ENCODE assay signal across 27 mouse cellular contexts in the genomic region with DNA sequence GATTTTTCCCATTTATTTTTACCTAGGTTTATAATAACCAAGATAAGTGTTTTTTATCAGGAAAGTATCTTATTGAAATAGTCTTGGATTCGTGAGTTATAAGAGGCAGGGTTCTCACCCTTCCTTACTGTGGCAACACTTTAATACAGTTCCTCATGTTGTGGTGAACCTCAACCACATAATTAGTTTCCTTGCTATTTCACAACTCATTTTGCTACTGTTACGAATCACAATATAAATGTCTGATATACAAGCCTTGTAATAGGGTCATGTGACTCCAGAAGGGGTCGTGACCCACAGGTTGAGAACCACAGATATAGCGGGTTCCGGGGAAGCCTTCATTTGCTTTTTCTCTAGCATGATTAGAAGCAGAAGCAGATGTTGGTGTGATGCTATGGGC.
DNase-seq lines count a peak whose midpoint lies in the region; ATAC-seq and TF ChIP-seq lines count a peak whose summit lies in the region.
"Had no signal": no experiment of that assay in that cellular context is flagged by ENCODE, and none has a peak within 500 bp of the region (broad histone marks: within the 10 kb centered on the region; RNA-seq: fewer than 3 reads in every experiment).

No protein-coding gene starts in this region.

- no peaks in the 10 kb centered on the region for H3K36me3 ChIP-seq in C2C12 (ENCODE audit: control insufficient read depth, insufficient read depth)
- H3K36me3 ChIP-seq in forebrain, embryonic 11.5 days (ENCODE audit: control insufficient read depth, insufficient read depth, low read length): no peaks in the 10 kb centered on the region
- no peaks in the 10 kb centered on the region for H3K36me3 ChIP-seq in forebrain, postnatal 0 days (ENCODE audit: insufficient read depth)
- H3K36me3 ChIP-seq: embryonic facial prominence, embryonic 10.5 days; embryonic facial prominence, embryonic 15.5 days; forebrain, embryonic 15.5 days; heart, embryonic 10.5 days; heart, embryonic 15.5 days; kidney, embryonic 15.5 days; limb, embryonic 13.5 days; lung, embryonic 15.5 days had no signal

- no peak overlapping the region for H3K4me2 ChIP-seq in forebrain, embryonic 11.5 days (ENCODE audit: low read depth, low read length, severe bottlenecking)
- H3K4me2 ChIP-seq in forebrain, postnatal 0 days (ENCODE audit: low read depth): no peak overlapping the region
- H3K4me2 ChIP-seq: embryonic facial prominence, embryonic 15.5 days; forebrain, embryonic 15.5 days; heart, embryonic 15.5 days; hindbrain, embryonic 14.5 days; kidney, embryonic 15.5 days; limb, embryonic 13.5 days; liver, embryonic 11.5 days; lung, embryonic 15.5 days had no signal

- peak; percentile 56 for ATAC-seq in CD4-positive, CD25-positive, alpha-beta regulatory T cell, adult 4 months
- peak; percentile 43 for ATAC-seq in activated CD4-positive, CD25-positive, alpha-beta regulatory T cell, adult 4 months
- peak; percentile 46 for ATAC-seq in inflammation-experienced regulatory T-cells, adult 6 months
- ATAC-seq in forebrain, embryonic 11.5 days (replicated peaks; ENCODE audit: low FRiP score): no peak
- no peak for ATAC-seq in forebrain, postnatal 0 days
- ATAC-seq: forebrain, embryonic 15.5 days had no signal

- no peaks in the 10 kb centered on the region for H3K79me2 ChIP-seq in C2C12 (ENCODE audit: control insufficient read depth, insufficient read depth)

- no peaks in the 10 kb centered on the region for H3K27me3 ChIP-seq in C2C12 (ENCODE audit: control insufficient read depth, insufficient read depth, insufficient read length)
- no peaks in the 10 kb centered on the region for H3K27me3 ChIP-seq in forebrain, embryonic 11.5 days (ENCODE audit: control insufficient read depth, insufficient read depth, low read length)
- no peaks in the 10 kb centered on the region for H3K27me3 ChIP-seq in forebrain, postnatal 0 days (ENCODE audit: insufficient read depth, low read length)
- H3K27me3 ChIP-seq: embryonic facial prominence, embryonic 15.5 days; forebrain, embryonic 15.5 days; heart, embryonic 15.5 days; kidney, embryonic 15.5 days; limb, embryonic 13.5 days; lung, embryonic 15.5 days; megakaryocyte, embryonic 14.5 days had no signal

- DNase-seq in kidney, postnatal 36 days: no peak
- no peak for DNase-seq in forebrain, embryonic 11.5 days (ENCODE audit: low spot score)
- DNase-seq in forebrain, postnatal 0 days: no peak
- DNase-seq in cerebellum, postnatal 14 days: no peak
- DNase-seq: adrenal gland, postnatal 14 days; B cell, adult 2 months; cerebellum, adult 11-12 months; cerebellum, postnatal 10 days; heart, postnatal 36 days; kidney, adult 18-20 months; kidney, postnatal 25 days; midbrain, embryonic 14.5 days had no signal

- 93% methylated on average over 5 of the region's 5 CpGs for WGBS in forebrain, embryonic 11.5 days
- WGBS in forebrain, postnatal 0 days: 93% methylated on average over 5 of the region's 5 CpGs

- no peak overlapping the region for H3ac ChIP-seq in C2C12 (ENCODE audit: control insufficient read depth, insufficient read length, low read depth)

- no peaks in the 10 kb centered on the region for H3K4me1 ChIP-seq in forebrain, embryonic 11.5 days (replicated peaks; ENCODE audit: control insufficient read depth, insufficient read depth, low read length)
- no peaks in the 10 kb centered on the region for H3K4me1 ChIP-seq in forebrain, postnatal 0 days (ENCODE audit: insufficient read depth)
- H3K4me1 ChIP-seq: embryonic facial prominence, embryonic 15.5 days; forebrain, embryonic 15.5 days; heart, embryonic 10.5 days; kidney, embryonic 15.5 days; limb, embryonic 13.5 days; lung, embryonic 15.5 days had no signal

- H3K9me3 ChIP-seq in forebrain, embryonic 11.5 days (ENCODE audit: control insufficient read depth, low read length): no peaks in the 10 kb centered on the region
- H3K9me3 ChIP-seq in forebrain, postnatal 0 days (ENCODE audit: low read length): no peaks in the 10 kb centered on the region
- H3K9me3 ChIP-seq: embryonic facial prominence, embryonic 10.5 days; embryonic facial prominence, embryonic 15.5 days; forebrain, embryonic 15.5 days; heart, embryonic 10.5 days; heart, embryonic 15.5 days; kidney, embryonic 15.5 days; limb, embryonic 13.5 days; lung, embryonic 15.5 days; megakaryocyte, embryonic 14.5 days had no signal

- TF ChIP-seq CTCF in C2C12 (IDR thresholded peaks at IDR 0.05; ENCODE audit: control insufficient read depth, insufficient read depth, insufficient read length): no peak
- no peak for TF ChIP-seq CTCF in forebrain, postnatal 0 days (IDR thresholded peaks at IDR 0.05; ENCODE audit: low read depth)

- no peak overlapping the region for H3K27ac ChIP-seq in forebrain, embryonic 11.5 days (ENCODE audit: low read depth, low read length)
- H3K27ac ChIP-seq in forebrain, postnatal 0 days (ENCODE audit: low read depth, low read length): no peak overlapping the region
- H3K27ac ChIP-seq: embryonic facial prominence, embryonic 10.5 days; embryonic facial prominence, embryonic 15.5 days; forebrain, embryonic 15.5 days; heart, embryonic 10.5 days; heart, embryonic 15.5 days; hindbrain, embryonic 14.5 days; kidney, embryonic 15.5 days; limb, embryonic 13.5 days; lung, embryonic 15.5 days had no signal

- no peak overlapping the region for H3K4me3 ChIP-seq in C2C12 (ENCODE audit: insufficient read depth, poor library complexity, severe bottlenecking)
- no peak overlapping the region for H3K4me3 ChIP-seq in forebrain, embryonic 11.5 days (ENCODE audit: low read depth, low read length)
- H3K4me3 ChIP-seq in forebrain, postnatal 0 days (ENCODE audit: low read depth, low read length): no peak overlapping the region
- H3K4me3 ChIP-seq: embryonic facial prominence, embryonic 10.5 days; embryonic facial prominence, embryonic 15.5 days; forebrain, embryonic 15.5 days; heart, embryonic 10.5 days; heart, embryonic 15.5 days; kidney, embryonic 15.5 days; limb, embryonic 13.5 days; lung, embryonic 15.5 days; megakaryocyte, embryonic 14.5 days had no signal

- H3K9ac ChIP-seq in forebrain, embryonic 11.5 days (ENCODE audit: low read length): no peak overlapping the region
- H3K9ac ChIP-seq in forebrain, postnatal 0 days: no peak overlapping the region
- H3K9ac ChIP-seq: embryonic facial prominence, embryonic 15.5 days; forebrain, embryonic 15.5 days; heart, embryonic 15.5 days; hindbrain, embryonic 14.5 days; kidney, embryonic 15.5 days; limb, embryonic 13.5 days; lung, embryonic 15.5 days had no signal

- H3K79me3 ChIP-seq in C2C12 (ENCODE audit: low read depth): peaks cover 1% of the 10 kb centered on the region

TF ChIP-seq in C2C12, 6 proteins besides CTCF, POLR2A, EP300 and RAD21:
- TF ChIP-seq MAX (IDR thresholded peaks at IDR 0.05) (no peak), CEBPB (IDR thresholded peaks at IDR 0.05; ENCODE audit: low read depth) (peak; percentile 49), USF1 (IDR thresholded peaks at IDR 0.05; ENCODE audit: low read depth) (peak; percentile 54)

Comparison
In these comparisons a context has a peak if more than half of its experiments do, and no peak if none do; other contexts are left out.
1. ATAC-seq: peak in CD4-positive, CD25-positive, alpha-beta regulatory T cell, adult 4 months (single experiment), activated CD4-positive, CD25-positive, alpha-beta regulatory T cell, adult 4 months (single experiment) and inflammation-experienced regulatory T-cells, adult 6 months (single experiment); none in forebrain, embryonic 11.5 days (single experiment) and forebrain, postnatal 0 days (single experiment).